Comparison of ENCODE assay signal across 10 mouse cellular contexts in the genomic region with DNA sequence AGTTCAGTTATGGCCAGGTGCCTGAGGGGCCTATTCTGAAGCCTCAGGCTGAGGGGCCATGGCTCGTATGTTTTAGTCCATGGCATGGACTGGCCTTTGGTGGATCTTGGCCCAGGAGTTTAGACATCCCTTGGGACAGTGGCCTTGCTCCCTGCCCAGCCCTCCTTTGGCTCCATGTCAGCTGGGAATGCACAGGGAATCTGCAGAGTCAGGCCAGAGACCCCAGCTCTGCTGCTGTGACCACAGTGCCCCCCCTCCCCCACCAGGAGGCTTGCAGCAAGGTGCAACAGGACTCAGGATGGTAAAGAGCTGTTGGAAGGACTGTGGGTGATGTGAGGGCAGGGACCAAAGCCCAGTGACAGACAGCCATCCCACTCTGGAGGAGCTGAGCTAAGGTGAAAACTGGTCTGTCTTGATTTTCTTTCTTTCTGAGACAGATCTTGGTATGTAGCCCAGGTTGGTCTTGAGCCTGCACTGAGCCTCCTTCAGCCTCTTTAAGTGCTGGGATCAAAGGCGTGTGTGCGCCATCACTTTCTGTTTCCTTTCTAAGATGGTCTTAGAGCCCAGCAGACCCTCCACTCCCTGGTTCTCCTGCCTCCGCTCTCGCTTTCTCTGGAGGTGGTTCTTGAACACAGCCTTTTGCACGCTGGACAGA. TPM values are rescaled to one million over a fixed set of nuclear protein-coding genes. Genes with fewer than 3 reads are reported as not detected.
DNase-seq lines count a peak whose midpoint lies in the region; ATAC-seq lines count a peak whose summit lies in the region.
"Had no signal": no experiment of that assay in that cellular context is flagged by ENCODE, and none has a peak within 500 bp of the region (broad histone marks: within the 10 kb centered on the region; RNA-seq: fewer than 3 reads in every experiment).

No protein-coding gene starts in this region.

- H3K36me3 ChIP-seq in hindbrain, embryonic 10.5 days, result peaks cover 90% of the 10 kb centered on the region
- peaks cover 27% of the 10 kb centered on the region for H3K36me3 ChIP-seq in hindbrain, embryonic 14.5 days (replicated peaks; ENCODE audit: control insufficient read depth, insufficient read depth)
- H3K36me3 ChIP-seq in embryonic facial prominence, embryonic 10.5 days (replicated peaks), result peaks cover 92% of the 10 kb centered on the region
- peaks cover 98% of the 10 kb centered on the region for H3K36me3 ChIP-seq in liver, embryonic 16.5 days (ENCODE audit: control insufficient read depth, insufficient read depth)

- no peak for ATAC-seq in hindbrain, embryonic 14.5 days (ENCODE audit: low FRiP score)
- ATAC-seq in liver, embryonic 16.5 days (ENCODE audit: low read depth), result no peak

- no peak overlapping the region for H3K4me2 ChIP-seq in hindbrain, embryonic 14.5 days (replicated peaks)
- peak overlapping the region; percentile 86 for H3K4me2 ChIP-seq in liver, embryonic 16.5 days (ENCODE audit: low read depth, low read length)

- H3K4me1 ChIP-seq in hindbrain, embryonic 10.5 days (replicated peaks), result peaks cover 68% of the 10 kb centered on the region
- H3K4me1 ChIP-seq in hindbrain, embryonic 14.5 days (replicated peaks; ENCODE audit: control insufficient read depth, insufficient read depth, low read length), result peaks cover 29% of the 10 kb centered on the region
- H3K4me1 ChIP-seq in embryonic facial prominence, embryonic 10.5 days, result peaks cover 64% of the 10 kb centered on the region
- H3K4me1 ChIP-seq in liver, embryonic 16.5 days (ENCODE audit: control insufficient read depth, low read depth, low read length), result peaks cover 87% of the 10 kb centered on the region

- H3K9ac ChIP-seq in hindbrain, embryonic 14.5 days, result no peak overlapping the region
- peak overlapping the region; percentile 97 for H3K9ac ChIP-seq in liver, embryonic 16.5 days (ENCODE audit: low read depth, low read length)

- WGBS in hindbrain, embryonic 10.5 days, result 92% methylated on average over 6 of the region's 6 CpGs
- WGBS in hindbrain, embryonic 14.5 days, result 97% methylated on average over 6 of the region's 6 CpGs
- WGBS in embryonic facial prominence, embryonic 10.5 days, result 87% methylated on average over 6 of the region's 6 CpGs
- WGBS in liver, embryonic 16.5 days (ENCODE audit: insufficient replicate concordance), result 88% methylated on average over 6 of the region's 6 CpGs

- H3K4me3 ChIP-seq in hindbrain, embryonic 10.5 days, result no peak overlapping the region
- H3K4me3 ChIP-seq in hindbrain, embryonic 14.5 days (replicated peaks; ENCODE audit: low read length), result no peak overlapping the region
- H3K4me3 ChIP-seq in embryonic facial prominence, embryonic 10.5 days, result no peak overlapping the region
- H3K4me3 ChIP-seq in liver, embryonic 16.5 days (ENCODE audit: low read depth, low read length), result peak overlapping the region; percentile 98

- H3K27ac ChIP-seq in hindbrain, embryonic 10.5 days, result peak overlapping the region; percentile 5; the same call in 1 of the 2 replicates
- no peak overlapping the region for H3K27ac ChIP-seq in hindbrain, embryonic 14.5 days
- peak overlapping the region; percentile 12; the same call in 1 of the 2 replicates for H3K27ac ChIP-seq in embryonic facial prominence, embryonic 10.5 days (replicated peaks)
- peak overlapping the region; percentile 91 for H3K27ac ChIP-seq in liver, embryonic 16.5 days (ENCODE audit: low read length)
- H3K27ac ChIP-seq: macrophage had no signal

- no peaks in the 10 kb centered on the region for H3K27me3 ChIP-seq in hindbrain, embryonic 10.5 days (ENCODE audit: insufficient read depth, poor library complexity, severe bottlenecking)
- H3K27me3 ChIP-seq in hindbrain, embryonic 14.5 days (ENCODE audit: control insufficient read depth, insufficient read depth, low read length), result no peaks in the 10 kb centered on the region
- no peaks in the 10 kb centered on the region for H3K27me3 ChIP-seq in embryonic facial prominence, embryonic 10.5 days (replicated peaks; ENCODE audit: low read depth, poor library complexity, severe bottlenecking)
- no peaks in the 10 kb centered on the region for H3K27me3 ChIP-seq in liver, embryonic 16.5 days (ENCODE audit: control insufficient read depth, insufficient read depth, low read depth, low read length)

- peak; percentile 57 for DNase-seq in adrenal gland, postnatal 10 days
- DNase-seq in adrenal gland, postnatal 4 days (ENCODE audit: low spot score in 2 of 2), result no peak
- no peak for DNase-seq in hindbrain, embryonic 10.5 days (ENCODE audit: low spot score)
- DNase-seq in hindbrain, embryonic 14.5 days (ENCODE audit: low spot score), result no peak
- DNase-seq in embryonic facial prominence, embryonic 10.5 days (ENCODE audit: low spot score), result no peak
- DNase-seq in layer of hippocampus, postnatal 36 days, result no peak
- DNase-seq in natural killer cell, adult 2 months (ENCODE audit: low spot score in 2 of 2), result no peak
- DNase-seq: cerebellum, adult 11 months had no signal

- no peaks in the 10 kb centered on the region for H3K9me3 ChIP-seq in hindbrain, embryonic 10.5 days
- no peaks in the 10 kb centered on the region for H3K9me3 ChIP-seq in hindbrain, embryonic 14.5 days (ENCODE audit: control insufficient read depth, low read length)
- H3K9me3 ChIP-seq in embryonic facial prominence, embryonic 10.5 days, result no peaks in the 10 kb centered on the region
- no peaks in the 10 kb centered on the region for H3K9me3 ChIP-seq in liver, embryonic 16.5 days (replicated peaks; ENCODE audit: control insufficient read depth, low read length)

RNA-seq across cellular contexts. Expression of gene Rbm38, which starts 7.0 kb away (rescaled TPM):
- total RNA-seq in adrenal gland, postnatal 10 days (2021), result 10 to 100 TPM; 25.3 to 39.6 TPM
- 10 to 100 TPM; 28.4 to 31.7 TPM for total RNA-seq in adrenal gland, postnatal 4 days (2021)
- polyA plus RNA-seq in hindbrain, embryonic 10.5 days (2016; fragmentation: Nextera tagmentation; extraction: Ambion mirVana), result 92.3 and 95.9 TPM in 2 replicates
- polyA plus RNA-seq in hindbrain, embryonic 14.5 days (2014; fragmentation: Nextera tagmentation; extraction: Ambion mirVana), result 13.3 and 16.4 TPM in 2 replicates
- 85.7 and 95.6 TPM in 2 replicates for polyA plus RNA-seq in embryonic facial prominence, embryonic 10.5 days (2016; fragmentation: Nextera tagmentation; extraction: Ambion mirVana)
- 279 and 350 TPM in 2 replicates for polyA plus RNA-seq in liver, embryonic 16.5 days (2015; fragmentation: Nextera tagmentation; extraction: Ambion mirVana)
- 1 to 10 TPM; 3.8 to 4.6 TPM for total RNA-seq in layer of hippocampus, postnatal 36 days (2021)

RNA-seq across cellular contexts. Expression of gene Rae1, which starts 27.4 kb away (rescaled TPM):
- 10 to 100 TPM; 51.6 to 54.8 TPM for total RNA-seq in adrenal gland, postnatal 10 days (2021)
- total RNA-seq in adrenal gland, postnatal 4 days (2021), result 10 to 100 TPM; 68.5 to 76.5 TPM
- 158 and 162 TPM in 2 replicates for polyA plus RNA-seq in hindbrain, embryonic 10.5 days (2016; fragmentation: Nextera tagmentation; extraction: Ambion mirVana)
- 111 and 117 TPM in 2 replicates for polyA plus RNA-seq in hindbrain, embryonic 14.5 days (2014; fragmentation: Nextera tagmentation; extraction: Ambion mirVana)
- polyA plus RNA-seq in embryonic facial prominence, embryonic 10.5 days (2016; fragmentation: Nextera tagmentation; extraction: Ambion mirVana), result 176 and 179 TPM in 2 replicates
- polyA plus RNA-seq in liver, embryonic 16.5 days (2015; fragmentation: Nextera tagmentation; extraction: Ambion mirVana), result 55.2 and 56.6 TPM in 2 replicates
- 10 to 100 TPM; 72.9 to 77.0 TPM for total RNA-seq in layer of hippocampus, postnatal 36 days (2021)

RNA-seq across cellular contexts. Expression of gene Spo11, which starts 49.8 kb away (rescaled TPM):
- not detected for total RNA-seq in adrenal gland, postnatal 10 days (2021)
- total RNA-seq in adrenal gland, postnatal 4 days (2021), result not detected
- 0.47 and 0.49 TPM in 2 replicates for polyA plus RNA-seq in hindbrain, embryonic 10.5 days (2016; fragmentation: Nextera tagmentation; extraction: Ambion mirVana)
- polyA plus RNA-seq in hindbrain, embryonic 14.5 days (2014; fragmentation: Nextera tagmentation; extraction: Ambion mirVana), result 0.95 and 1.0 TPM in 2 replicates
- polyA plus RNA-seq in embryonic facial prominence, embryonic 10.5 days (2016; fragmentation: Nextera tagmentation; extraction: Ambion mirVana), result 0.26 and 0.46 TPM in 2 replicates
- not detected in 2 replicates for polyA plus RNA-seq in liver, embryonic 16.5 days (2015; fragmentation: Nextera tagmentation; extraction: Ambion mirVana)
- not detected for total RNA-seq in layer of hippocampus, postnatal 36 days (2021)
- polyA plus RNA-seq: macrophage had no signal
